Mouse (Mus musculus): ENCODE measurements at regions not wholly inside any gene's neighbourhood (a gene's known extent, or its start where the extent isn't known, plus 50 kb on each side); places are given as distances from the start of the nearest gene placed in this dataset.

DNA sequence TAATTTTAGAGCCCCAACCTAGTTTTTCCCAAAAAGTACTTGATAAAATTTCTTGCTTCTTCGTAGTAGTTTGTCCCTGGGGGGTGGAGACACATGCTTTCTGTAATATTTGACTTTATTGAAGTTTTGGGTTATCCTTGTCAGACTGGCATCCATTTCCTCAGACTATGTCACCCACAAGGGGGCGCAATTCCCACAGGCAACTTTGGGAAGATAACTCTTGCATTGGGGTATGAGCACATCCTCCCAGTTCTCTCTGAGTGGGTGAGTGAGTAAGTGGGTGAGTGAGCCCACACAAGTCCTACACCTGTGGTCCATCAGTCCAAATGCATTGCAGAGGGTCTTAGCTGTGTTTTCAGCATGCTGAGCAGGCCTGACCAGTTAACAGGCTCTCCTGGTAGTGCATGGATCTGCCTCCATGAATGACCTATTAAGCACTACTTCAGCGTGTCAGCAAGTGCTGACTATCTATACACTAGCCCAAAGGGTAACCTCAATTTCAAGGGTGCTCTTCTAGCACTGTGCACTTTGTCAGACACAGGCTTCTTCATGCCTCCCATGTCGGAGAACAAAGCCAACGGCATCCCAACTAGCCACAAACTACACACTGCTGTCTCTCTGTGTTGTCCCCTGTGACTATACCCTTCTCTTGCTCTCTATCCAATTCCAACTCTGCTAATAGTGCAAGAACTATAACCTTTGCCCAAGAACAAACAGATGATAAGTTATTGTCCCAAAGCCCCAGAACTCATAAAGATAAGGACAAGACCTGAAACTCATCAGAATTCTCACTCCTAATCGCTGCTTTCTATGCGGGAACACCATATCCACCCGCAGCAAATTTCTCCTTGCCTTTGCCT lies 275.6 kb upstream of the Tsc22d2 start:
- no peak for DNase-seq (ENCODE audit: low read depth in 1 of 2, low spot score in 2 of 2)

DNA sequence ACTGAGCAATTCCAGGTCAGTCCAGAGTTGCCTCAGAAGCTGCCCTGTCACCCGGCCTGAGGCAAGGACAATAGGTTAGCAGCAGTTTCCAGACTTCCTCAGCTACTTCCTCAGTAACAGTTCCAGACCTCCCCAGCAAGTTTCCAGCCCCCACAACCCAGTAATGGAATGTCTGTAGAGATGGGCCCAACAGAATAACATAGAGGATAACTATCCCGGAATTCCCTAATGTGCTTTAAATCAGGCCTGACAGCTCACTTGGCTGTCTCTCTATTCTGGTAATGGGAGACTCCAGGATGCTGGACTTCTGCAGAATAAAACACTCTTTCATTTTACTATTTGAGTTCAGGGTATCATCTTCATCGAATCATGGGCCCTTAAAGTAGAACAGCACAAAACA lies 268.4 kb upstream of the Tsc22d2 start:
- no peak for DNase-seq (ENCODE audit: low read depth in 1 of 2, low spot score in 2 of 2)

DNA sequence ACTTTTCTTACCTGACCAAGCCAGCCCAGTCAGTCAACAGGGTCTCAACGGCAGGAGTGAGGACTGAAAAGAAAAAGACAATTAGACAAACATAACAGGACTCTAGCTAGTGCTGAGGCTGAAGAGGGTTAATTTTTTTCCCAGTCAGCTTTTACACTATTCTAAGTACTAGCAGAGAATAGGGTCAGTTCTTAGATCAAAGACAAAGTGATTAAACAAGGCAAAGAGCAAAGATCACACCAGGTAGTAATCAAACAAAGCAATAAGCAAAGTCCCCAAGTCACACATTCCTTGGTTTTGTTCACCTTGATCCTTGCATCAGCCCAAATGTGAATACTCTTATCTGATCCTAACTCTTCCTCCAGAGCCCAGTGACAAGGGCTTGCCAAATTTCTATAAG lies 267.8 kb upstream of the Tsc22d2 start:
- no peak for DNase-seq (ENCODE audit: low read depth in 1 of 2, low spot score in 2 of 2)

DNA sequence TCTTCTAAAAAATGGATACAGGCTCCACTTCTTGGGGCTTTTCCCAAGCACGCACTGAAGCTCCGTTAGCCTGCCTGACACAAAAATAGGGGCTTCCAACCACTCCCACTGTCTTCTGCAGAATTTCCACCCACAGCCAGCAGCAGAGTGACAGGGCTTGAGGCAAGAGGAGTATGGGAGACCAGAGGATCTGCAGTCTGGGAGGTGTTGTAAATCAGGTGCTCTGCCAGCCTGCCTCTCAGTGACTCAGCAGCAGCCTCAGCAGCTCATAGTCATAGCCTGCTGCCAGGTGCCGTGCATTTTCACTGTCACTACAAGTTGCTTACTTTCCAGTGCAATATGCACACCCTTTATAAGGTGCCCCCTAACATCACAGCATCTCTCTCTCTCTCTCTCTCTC lies 261.4 kb upstream of the Tsc22d2 start:
- no peak for DNase-seq (ENCODE audit: low read depth in 1 of 2, low spot score in 2 of 2)

- DNase-seq (ENCODE audit: low read depth in 1 of 2, low spot score in 2 of 2): no peak
Observed at GRCm38 (mm10) chr3:58153874-58154756, 260.4 kb upstream of the Tsc22d2 start.

DNA sequence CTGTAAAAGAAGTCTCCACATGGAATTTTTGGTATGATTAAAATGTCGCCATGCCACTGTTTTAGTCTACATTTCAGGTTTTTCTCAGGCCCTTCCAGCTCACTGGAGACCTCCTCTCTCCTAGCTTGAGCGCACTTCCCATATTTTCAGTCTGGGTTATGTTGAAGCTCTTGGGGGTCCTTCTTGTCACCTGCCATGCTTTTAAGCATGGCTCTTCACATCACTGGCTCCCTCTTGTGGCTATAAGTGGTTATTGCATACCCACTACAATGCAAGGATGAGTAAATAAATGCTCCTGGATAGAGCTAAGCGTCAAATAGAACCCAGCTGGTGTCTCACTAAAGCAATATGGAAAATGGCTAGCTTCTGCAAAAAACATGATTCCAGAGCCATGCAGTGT lies 255.1 kb upstream of the Tsc22d2 start:
- DNase-seq (ENCODE audit: low read depth in 1 of 2, low spot score in 2 of 2): no peak

DNA sequence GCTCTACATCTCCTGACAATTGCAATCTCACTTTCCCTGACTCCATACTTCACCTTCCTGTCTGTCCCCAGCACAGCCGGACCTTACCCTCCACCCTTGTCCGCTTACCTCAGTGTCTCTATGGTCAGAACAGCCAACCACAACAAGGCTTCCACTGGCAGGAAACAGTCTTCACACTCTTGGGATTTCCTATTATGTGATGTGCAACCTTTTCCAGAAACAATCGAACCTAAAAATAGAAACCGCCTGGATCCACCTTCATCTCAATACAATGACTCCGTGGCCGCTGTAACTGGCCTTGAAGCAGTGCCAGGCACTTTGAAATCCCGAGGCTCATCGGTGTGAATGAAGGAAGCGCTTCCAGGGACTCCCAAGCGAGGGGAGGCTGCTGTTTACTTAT lies 252.3 kb upstream of the Tsc22d2 start:
- DNase-seq (ENCODE audit: low read depth in 1 of 2, low spot score in 2 of 2): no peak

- no peak for DNase-seq (ENCODE audit: low read depth in 1 of 2, low spot score in 2 of 2)
Observed at GRCm38 (mm10) chr3:58163806-58164205, 250.7 kb upstream of the Tsc22d2 start.

DNA sequence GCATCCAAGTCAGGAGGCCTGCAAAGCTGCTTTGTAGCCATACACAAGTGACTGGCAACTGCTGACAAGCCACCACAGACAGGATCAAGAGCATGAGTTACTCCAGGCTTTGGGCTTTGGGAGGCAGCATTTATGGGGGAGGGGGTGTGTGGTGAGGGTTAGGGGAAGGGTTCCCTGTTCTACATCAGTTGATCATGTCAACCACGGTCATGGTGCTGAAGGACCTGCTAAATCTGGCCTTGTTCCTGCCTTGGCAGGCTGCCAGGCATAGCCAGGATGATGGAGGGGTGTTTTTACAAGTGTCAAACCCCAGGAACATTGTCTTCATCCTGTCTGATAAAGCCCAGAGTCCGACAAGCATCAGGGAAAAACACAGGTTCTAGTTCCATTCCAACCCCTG lies 247.9 kb upstream of the Tsc22d2 start:
- DNase-seq (ENCODE audit: low read depth in 1 of 2, low spot score in 2 of 2): no peak

DNA sequence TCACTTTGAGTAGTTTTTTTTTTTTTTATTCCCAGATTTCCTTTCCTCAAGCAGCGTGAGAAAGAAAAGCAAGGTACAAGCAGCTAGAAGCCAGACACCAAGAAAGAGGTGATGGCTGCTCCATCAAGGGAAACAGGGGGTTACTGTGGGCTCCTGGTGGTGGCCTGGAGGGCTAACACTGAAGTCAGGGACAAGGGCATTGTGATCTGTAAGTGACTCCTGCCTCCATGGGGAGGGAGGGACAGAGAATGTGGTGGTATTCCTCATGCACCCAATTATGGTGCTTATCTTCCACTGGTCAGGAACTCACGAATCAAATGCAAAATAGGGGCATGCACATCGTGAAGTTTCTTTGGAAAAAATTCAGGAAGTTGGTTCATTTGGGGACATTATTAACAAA lies 247.4 kb upstream of the Tsc22d2 start:
- DNase-seq (ENCODE audit: low read depth in 1 of 2, low spot score in 2 of 2): no peak

GRCm38 (mm10) chr3:58167761-58168290 lies 246.7 kb upstream of the Tsc22d2 start:
- DNase-seq (ENCODE audit: low read depth in 1 of 2, low spot score in 2 of 2): no peak

- DNase-seq (ENCODE audit: low read depth in 1 of 2, low spot score in 2 of 2): no peak
Observed at GRCm38 (mm10) chr3:58168522-58169185, 245.9 kb upstream of the Tsc22d2 start.

DNA sequence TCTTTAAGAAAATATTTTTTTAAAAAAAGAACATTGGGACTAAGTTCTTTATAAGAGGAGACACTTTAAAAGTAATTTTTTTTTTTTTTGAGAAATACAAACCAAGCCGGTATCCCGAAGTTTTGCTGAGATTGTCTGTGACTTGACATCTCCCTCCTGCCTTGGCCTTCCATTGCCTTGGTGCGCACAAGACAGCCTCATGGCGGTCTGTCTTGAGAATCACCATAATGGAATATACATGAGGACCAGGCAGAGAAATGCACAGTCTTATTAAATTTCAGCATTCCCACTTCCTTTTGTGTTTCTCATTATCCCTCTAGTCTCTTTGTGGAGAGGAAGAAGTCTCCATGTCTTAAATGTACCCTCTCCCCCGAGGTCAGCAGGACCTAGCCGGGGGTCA lies 244.7 kb upstream of the Tsc22d2 start:
- no peak for DNase-seq (ENCODE audit: low read depth in 1 of 2, low spot score in 2 of 2)

GRCm38 (mm10) chr3:58172096-58172495 lies 242.4 kb upstream of the Tsc22d2 start:
- no peak for DNase-seq (ENCODE audit: low read depth in 1 of 2, low spot score in 2 of 2)

DNA sequence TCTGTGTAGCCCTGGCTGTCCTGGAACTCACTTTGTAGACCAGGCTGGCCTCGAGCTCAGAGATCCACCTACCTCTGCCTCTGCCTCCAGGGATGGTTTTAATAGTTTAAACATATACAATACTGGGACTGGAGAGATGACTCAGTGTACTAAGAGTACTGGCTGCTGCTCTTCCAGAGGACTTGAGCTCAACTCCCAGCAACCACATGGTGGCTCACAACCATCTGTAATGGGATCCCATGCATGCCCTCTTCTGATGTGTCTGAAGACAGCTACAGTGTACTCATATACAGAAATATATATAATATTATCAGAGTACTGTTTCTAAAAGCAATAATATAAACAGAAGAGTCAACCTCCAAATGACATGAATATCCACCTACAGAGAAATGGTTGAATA lies 240.7 kb upstream of the Tsc22d2 start:
- no peak for DNase-seq (ENCODE audit: low read depth in 1 of 2, low spot score in 2 of 2)

- DNase-seq (ENCODE audit: low read depth in 1 of 2, low spot score in 2 of 2): no peak
Observed at GRCm38 (mm10) chr3:58181715-58182114, 232.8 kb upstream of the Tsc22d2 start.

GRCm38 (mm10) chr3:58182299-58182698 lies 232.2 kb upstream of the Tsc22d2 start:
- DNase-seq (ENCODE audit: low read depth in 1 of 2, low spot score in 2 of 2): no peak

GRCm38 (mm10) chr3:58183279-58183678 lies 231.2 kb upstream of the Tsc22d2 start:
- DNase-seq (ENCODE audit: low read depth in 1 of 2, low spot score in 2 of 2): no peak

- DNase-seq (ENCODE audit: low read depth in 1 of 2, low spot score in 2 of 2): no peak
Observed at GRCm38 (mm10) chr3:58200462-58200861, 214.1 kb upstream of the Tsc22d2 start.

DNA sequence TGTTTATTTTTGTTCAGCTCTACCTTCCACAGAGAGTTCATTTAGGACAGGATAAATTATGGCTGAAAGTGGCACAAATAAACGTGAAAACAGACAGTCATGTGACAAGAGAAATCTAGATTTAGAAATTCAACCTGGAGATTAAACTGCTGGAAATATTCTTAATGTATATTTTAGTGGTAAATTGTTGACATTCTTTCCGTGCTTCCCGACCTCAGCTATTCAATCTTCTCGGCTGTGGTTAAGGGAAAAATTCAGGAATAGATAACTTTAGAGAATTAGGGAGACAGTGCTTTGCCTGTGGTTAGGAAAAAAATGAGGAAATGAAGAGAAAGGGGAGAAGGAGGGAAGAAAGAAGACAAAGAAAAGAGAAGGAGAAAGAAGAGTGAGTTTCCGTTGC lies 211.7 kb upstream of the Tsc22d2 start:
- no peak for DNase-seq (ENCODE audit: low read depth in 1 of 2, low spot score in 2 of 2)

DNA sequence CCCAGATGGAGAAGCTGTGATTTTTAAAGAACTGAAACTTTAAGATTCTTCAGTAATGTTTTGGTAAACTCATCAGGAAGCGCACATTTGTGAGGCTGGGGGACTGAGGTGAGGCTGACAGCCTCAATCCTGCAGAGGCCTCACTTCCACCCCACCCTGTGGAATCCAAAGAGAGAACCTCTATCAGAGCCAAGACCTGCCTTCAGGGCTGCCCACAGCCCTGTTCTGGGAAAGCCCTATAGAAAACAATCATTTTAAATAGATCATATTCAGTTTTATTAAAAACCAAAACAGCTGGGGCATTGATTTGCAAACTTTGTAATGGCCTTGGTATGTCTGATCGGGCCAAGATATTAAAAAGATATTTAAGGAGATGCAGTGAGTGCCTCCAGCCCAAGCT lies 210.7 kb upstream of the Tsc22d2 start:
- no peak for DNase-seq (ENCODE audit: low read depth in 1 of 2, low spot score in 2 of 2)
